Mouse (Mus musculus): Measurements from ENCODE around the gene Fam171a2. TPM values are rescaled to one million over a fixed set of nuclear protein-coding genes. Genes with fewer than 3 reads are reported as not detected.

The Fam171a2 gene
- 1.1 and 2.2 TPM in 2 replicates for polyA plus RNA-seq (2021; fragmentation: Nextera tagmentation)
- long read RNA-seq, experiment 1, result 0 reads
- long read RNA-seq, experiment 2, partial matches to known transcripts, result 1 of 1 reads
- long read RNA-seq, experiment 2, other reads (novel, unspliced or antisense), result 0 of 1 reads

GRCm38 (mm10) chr11:102447497-102447896 is at the start of gene Fam171a2:
TSS of gene Fam171a2 (minus strand) at chr11:102447682.

DNA sequence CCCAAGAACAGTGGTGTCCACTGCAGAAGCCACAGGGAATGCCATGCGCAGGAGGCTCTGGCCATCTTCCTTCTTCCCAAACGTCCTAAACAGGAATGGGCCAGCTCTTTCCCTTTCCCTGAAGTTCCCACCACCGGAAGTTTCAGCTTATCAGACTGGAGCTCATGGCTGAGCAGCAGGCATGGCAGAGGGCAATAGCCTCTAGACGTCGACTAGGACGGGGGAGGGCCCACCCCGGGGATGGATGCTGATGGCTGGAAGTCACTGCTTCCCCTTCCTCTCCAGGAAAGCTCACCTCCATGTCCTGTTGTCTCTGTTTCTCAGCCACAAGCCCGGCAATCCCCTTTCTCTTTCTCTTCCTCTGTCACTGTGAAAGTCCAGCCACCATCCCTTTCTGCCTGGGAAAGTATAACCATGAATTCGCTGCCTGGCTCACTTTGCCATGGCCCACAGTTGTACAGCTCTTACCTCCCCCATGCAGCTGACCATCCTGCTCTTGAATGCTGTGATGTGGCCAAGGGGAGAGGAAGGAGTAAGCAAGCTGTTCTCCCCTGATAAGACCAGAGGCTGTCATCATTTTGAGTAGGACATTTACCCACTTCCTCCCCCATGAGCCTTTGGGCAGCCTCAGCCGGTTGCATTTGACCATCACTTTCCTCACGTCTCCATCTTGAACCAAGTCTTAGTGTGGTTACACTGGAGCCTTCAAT is 22.3 kb upstream of the Fam171a2 start, which contains the start of gene Itga2b:
TSS of gene Itga2b (minus strand) at position 475 of the 710 bp plus-strand sequence.

DNA sequence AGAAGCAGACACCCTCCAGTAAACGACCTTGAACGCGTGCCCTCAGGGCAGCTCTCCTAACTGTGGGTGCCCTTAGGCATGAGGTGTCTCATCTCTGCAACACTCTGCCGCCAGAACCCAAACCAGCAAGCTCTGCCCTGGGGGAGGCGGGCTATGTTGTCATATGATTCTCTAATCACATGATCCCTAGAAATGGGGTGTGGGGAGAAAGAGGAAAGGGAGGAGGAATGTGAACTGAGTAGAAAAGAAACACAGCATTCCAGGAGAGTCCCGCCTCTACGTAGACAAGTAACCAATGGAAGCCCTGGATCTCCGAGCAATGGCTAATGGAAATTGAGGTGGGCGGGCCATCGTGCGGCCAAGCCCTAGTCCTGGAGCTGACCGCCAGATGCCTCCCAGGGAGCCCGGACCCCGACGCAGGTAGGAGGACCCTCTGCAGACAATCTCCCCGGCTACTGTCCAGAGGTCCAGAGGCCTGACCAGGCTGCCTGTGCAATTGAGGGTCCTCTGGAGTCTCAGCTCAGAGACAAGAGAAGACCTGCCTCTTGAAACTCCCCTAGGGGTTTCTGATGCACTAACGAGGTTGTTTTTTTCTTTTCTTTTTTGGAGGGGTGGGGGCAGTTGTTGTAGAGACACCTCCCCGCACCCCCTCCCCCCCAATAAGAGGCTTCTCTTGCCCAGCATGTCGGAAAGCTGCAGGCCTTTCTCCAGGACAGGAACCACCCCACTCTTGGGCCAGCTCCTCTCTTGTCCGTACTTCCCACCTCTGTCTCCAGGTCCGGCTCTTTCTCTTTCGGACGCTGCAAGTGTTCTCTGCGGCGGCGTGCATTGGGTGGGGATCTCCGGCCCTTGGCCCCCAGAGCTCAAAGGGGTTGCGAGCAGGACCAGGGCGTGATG is 17.1 kb downstream of the Fam171a2 start, which contains the start of gene Grn:
TSS of gene Grn (plus strand) at position 195 of the 897 bp plus-strand sequence.

GRCm38 (mm10) chr11:102407834-102408215 is 39.7 kb downstream of the Fam171a2 start, which contains the start of gene Slc25a39:
TSS of gene Slc25a39 (minus strand) at chr11:102407946.

DNA sequence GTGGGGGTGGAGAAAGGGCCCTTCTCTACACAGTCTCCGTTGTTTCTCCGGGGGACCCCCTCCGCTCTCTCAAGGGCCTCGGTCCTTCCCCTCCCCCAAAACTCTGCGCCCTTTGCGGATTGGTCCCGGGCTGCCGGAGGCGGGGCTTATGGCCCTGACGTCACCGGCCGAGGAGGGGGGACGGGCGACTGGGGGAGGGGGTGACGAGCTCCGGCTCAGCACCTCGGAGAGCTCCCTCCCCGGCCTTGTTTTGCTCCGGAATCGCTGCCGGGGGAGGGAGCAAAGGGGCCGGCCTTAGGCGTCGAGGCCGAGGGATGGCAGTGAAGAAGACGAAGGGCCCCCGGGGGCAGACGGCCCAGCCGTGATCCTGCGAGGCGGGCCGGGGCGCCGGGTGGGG is 54.2 kb downstream of the Fam171a2 start, which contains the start of gene Rundc3a:
TSS of gene Rundc3a (plus strand) at position 166 of the 397 bp plus-strand sequence.

Small RNA genes lying within 50 kb of the gene (microRNA-seq; reads per million reads assigned to microRNA genes)
- 0.64 reads per million for gene Mir6930

Other genes with a start within 250 kb of the Fam171a2 start
- 47.2 and 53.7 TPM in 2 replicates for gene Hdac5, start 217.5 kb downstream of the Fam171a2 start, polyA plus RNA-seq (2021; fragmentation: Nextera tagmentation)
- gene BC030867, start 198.8 kb downstream of the Fam171a2 start, polyA plus RNA-seq (2021; fragmentation: Nextera tagmentation), result 0.78 and 0.94 TPM in 2 replicates
- gene Asb16, start 178.9 kb downstream of the Fam171a2 start, polyA plus RNA-seq (2021; fragmentation: Nextera tagmentation), result 0.85 and 1.0 TPM in 2 replicates
- gene Tmub2, start 162.8 kb downstream of the Fam171a2 start, polyA plus RNA-seq (2021; fragmentation: Nextera tagmentation), result 78.0 and 93.2 TPM in 2 replicates
- 7.8 and 8.8 TPM in 2 replicates for gene Atxn7l3, start 151.1 kb downstream of the Fam171a2 start, polyA plus RNA-seq (2021; fragmentation: Nextera tagmentation)
- 40.1 and 42.9 TPM in 2 replicates for gene Ubtf, start 127.9 kb downstream of the Fam171a2 start, polyA plus RNA-seq (2021; fragmentation: Nextera tagmentation)
- gene Slc4a1, start 81.5 kb downstream of the Fam171a2 start, polyA plus RNA-seq (2021; fragmentation: Nextera tagmentation), result not detected in 2 replicates
- gene Rundc3a, start 54.3 kb downstream of the Fam171a2 start, polyA plus RNA-seq (2021; fragmentation: Nextera tagmentation), result 43.5 and 51.4 TPM in 2 replicates
- 150 and 172 TPM in 2 replicates for gene Slc25a39, start 39.7 kb downstream of the Fam171a2 start, polyA plus RNA-seq (2021; fragmentation: Nextera tagmentation)
- gene Grn, start 17.4 kb downstream of the Fam171a2 start, polyA plus RNA-seq (2021; fragmentation: Nextera tagmentation), result 48.7 and 49.4 TPM in 2 replicates
- gene Itga2b, start 22.4 kb upstream of the Fam171a2 start, polyA plus RNA-seq (2021; fragmentation: Nextera tagmentation), result 3.1 and 3.8 TPM in 2 replicates
- 25.4 and 27.5 TPM in 2 replicates for gene Gpatch8, start 108.7 kb upstream of the Fam171a2 start, polyA plus RNA-seq (2021; fragmentation: Nextera tagmentation)
- 4.4 and 8.1 TPM in 2 replicates for gene Gm11627, start 131.8 kb upstream of the Fam171a2 start, polyA plus RNA-seq (2021; fragmentation: Nextera tagmentation)
- 0.64 and 1.2 TPM in 2 replicates for gene Fzd2, start 156.7 kb upstream of the Fam171a2 start, polyA plus RNA-seq (2021; fragmentation: Nextera tagmentation)
- 0.04 and 0.06 TPM in 2 replicates for gene Meioc, start 216.0 kb upstream of the Fam171a2 start, polyA plus RNA-seq (2021; fragmentation: Nextera tagmentation)